Mouse (Mus musculus) 3134 (cell line): Measurements from ENCODE around the gene Gm20683.
"Not testable (repeated sequence)": the region's sequence is repeated elsewhere in the genome, so short reads cannot be mapped to it uniquely, and the experiment has no call there.

ENCODE experiments used
- DNase-seq: peaks from one replicate; pipeline ENCODE4 v3.0.0-alpha.2; 2011; ENCODE audit warnings: low spot score; ENCODE audit not compliant: insufficient read length; ENCODE audit errors: extremely low read depth

Gene Gm20683

DNA sequence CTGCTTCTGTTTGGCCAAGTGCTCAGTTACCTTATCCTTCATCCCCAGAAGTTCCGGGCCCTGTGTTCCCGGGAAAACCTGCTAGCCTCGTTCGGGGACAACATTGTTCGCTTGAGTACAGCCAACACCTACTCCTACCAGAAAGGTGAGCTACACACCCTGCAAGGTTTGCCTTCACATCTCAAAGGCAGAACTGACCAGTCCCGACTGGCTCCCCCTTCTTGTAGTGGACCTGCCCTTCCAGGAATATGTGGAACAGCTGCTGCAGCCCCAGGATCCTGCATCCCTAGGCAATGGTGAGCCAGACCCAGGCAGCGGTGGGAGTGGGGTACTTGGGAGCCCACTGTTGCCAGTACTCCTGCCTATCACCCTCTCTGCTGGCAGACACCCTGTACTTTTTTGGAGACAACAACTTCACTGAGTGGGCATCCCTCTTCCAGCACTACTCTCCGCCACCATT lies 12.0 kb downstream of the Gm20683 start:
- no peak for DNase-seq

DNA sequence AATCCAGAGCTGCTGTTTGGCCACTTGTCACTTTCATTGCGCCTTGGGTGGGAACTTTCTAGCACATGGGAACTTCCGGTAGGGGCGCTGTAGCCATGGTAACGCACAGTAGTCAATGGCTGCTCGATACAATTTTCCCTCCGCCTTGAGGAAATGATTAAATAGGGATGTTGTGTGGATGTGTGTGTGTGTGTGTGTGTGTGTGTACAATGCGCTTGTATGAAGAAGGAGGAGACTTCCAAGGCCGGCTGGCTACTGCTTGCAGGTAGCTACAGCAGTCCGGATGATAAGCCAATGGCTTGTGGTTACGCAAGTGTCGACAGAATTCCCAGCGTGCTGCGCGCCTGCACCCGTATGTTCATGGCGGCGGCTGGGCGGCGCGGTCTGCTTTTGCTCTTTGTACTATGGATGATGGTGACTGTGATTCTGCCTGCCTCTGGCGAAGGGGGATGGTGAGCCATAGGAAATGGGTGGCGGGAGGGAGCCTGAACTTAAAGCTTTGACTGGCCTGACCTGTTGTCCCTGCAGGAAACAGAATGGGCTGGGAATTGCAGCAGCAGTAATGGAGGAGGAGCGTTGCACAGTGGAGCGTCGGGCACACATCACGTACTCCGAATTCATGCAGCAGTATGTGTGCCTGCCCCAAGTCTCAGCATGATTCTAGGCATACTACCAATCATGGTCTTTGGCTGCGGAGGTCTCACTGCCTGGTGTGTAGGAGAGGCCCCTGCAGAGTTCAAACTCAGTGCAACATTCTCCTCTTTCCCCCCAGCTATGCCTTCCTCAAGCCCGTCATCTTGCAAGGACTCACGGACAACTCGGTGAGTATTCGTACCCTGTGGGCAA lies 12.6 kb downstream of the Gm20683 start, which contains the start of gene Jmjd8:
Gene Jmjd8 (plus strand): TSS at position 156 of the 846 bp plus-strand sequence.
- DNase-seq, result peak; percentile 61

DNA sequence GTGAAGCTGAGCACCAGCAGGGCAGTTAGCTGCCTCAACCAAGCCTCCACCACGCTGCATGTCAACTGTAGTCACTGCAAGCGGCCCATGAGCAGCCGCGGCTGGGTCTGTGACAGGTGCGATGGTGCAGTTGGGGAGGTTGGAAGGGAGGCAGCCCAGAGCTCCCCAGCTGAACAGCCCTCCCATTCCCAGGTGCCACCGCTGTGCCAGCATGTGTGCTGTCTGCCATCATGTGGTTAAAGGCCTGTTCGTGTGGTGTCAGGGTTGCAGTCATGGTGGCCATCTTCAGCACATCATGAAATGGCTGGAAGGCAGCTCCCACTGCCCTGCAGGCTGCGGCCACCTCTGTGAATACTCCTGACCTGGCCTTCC lies 13.4 kb downstream of the Gm20683 start:
- no peak for DNase-seq

DNA sequence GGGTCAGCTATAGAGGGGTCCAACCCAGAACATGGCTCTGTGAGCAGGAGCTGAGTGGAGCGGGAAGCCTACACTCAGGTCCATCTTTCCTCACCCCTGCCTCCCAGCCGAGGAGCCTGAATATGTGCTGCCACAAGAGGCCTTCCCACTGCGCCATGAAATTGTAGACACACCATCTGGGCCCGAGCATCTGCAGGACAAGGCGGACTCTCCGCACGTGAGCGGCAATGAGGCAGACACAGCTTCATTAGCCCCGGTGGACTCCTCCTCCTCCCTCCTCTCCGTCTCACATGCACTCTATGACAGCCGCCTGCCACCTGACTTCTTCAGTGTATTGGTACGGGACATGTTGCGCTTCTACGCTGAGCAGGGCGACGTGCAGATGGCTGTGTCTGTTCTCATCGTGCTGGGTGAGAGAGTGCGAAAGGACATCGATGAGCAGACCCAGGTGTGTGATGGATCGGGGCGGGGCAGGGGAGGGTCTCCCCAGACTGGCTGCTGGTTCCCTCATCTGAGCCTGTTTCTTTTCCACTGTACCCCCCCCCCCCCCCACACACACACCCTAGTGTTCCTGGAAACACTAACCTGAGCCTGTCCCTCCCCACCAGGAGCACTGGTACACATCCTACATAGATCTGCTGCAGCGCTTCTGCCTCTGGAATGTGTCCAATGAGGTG lies 13.9 kb downstream of the Gm20683 start:
- no peak for DNase-seq

DNA sequence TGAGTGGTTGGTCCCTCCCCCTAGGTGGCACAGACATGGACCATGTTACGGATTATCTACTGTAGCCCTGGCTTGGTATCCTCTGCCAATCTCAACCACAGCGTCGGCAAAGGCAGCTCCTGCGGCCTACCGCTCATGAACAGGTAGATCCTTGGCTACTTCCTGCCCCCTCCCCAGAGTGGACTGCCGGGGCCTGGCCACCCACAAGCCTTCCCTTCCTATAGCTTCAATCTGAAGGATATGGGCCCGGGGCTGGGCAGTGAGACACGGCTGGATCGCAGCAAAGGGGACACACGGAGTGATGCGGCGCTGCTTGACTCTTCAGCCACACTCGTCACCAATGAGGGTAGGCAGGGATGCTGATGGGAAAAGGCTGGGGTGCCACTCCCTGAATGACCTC lies 14.6 kb downstream of the Gm20683 start:
- DNase-seq, result no peak

DNA sequence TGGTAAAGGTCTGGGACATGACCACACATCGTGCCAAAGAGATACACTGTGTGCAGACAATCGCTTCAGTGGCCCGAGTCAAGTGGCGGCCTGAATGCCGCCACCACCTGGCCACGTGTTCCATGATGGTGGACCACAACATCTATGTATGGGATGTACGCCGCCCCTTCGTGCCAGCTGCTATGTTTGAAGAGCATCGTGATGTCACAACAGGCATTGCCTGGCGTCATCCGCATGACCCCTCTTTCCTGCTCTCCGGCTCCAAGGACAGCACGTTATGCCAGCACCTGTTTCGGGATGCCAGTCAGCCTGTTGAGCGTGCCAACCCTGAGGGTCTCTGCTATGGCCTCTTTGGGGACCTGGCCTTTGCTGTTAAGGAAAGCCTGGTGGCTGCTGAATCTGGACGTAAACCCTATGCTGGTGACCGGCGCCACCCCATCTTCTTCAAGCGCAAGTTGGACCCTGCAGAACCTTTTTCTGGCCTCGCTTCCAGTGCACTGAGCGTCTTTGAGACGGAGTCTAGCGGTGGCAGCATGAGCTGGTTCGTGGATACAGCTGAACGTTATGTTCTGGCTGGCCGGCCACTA lies 15.5 kb downstream of the Gm20683 start:
- DNase-seq, result no peak

DNA sequence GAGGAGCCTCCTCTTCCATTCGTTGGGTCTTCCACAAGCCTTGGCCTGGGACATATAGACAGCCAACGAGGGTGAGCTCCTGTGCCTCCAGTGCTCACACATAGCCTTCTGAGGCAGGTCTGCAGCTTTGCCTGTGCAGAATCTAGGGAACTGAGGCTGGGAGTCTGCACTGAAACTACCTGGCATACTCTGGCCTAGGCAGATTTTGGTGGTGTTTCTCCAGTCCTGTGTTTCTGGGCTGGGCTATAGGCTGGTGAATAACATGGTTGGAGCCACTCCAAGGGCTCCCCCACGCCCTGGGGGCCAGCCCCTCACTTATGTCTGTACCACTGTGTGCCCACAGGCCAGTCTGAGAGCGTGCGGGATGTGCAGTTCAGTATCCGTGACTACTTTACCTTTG lies 16.3 kb downstream of the Gm20683 start:
- DNase-seq, result no peak

DNA sequence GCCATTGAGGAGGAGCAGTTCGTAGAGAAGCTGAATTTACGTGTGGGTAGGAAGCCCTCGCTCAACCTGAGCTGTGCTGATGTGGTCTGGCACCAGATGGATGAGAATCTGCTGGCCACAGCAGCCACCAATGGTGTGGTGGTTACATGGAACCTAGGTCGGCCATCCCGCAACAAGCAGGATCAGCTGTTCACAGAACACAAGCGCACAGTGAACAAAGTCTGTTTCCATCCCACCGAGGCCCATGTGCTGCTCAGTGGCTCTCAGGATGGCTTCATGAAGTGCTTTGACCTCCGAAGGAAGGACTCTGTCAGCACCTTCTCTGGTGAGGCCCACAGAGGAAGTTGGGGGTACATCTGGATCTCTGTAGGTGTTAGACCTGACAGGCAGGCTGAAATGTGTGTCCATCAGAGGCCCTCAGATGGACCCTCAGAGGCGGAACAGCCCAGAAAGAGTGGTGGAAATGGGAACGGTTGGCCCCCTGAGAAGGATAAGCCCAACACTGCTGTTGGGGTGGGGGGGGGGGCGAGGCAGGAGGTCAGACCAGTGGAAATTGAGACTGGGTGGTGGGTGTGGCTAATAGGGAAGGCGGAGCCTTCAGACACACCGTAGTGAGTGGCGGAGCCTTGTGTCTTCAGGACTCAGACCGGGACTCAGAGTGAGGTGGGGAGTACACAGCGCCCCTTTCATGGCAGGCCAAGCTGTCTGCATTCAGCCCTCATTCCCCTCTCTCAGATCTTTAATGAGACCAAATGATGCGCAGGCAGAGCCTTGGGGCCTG lies 17.0 kb downstream of the Gm20683 start:
- DNase-seq, result no peak

DNA sequence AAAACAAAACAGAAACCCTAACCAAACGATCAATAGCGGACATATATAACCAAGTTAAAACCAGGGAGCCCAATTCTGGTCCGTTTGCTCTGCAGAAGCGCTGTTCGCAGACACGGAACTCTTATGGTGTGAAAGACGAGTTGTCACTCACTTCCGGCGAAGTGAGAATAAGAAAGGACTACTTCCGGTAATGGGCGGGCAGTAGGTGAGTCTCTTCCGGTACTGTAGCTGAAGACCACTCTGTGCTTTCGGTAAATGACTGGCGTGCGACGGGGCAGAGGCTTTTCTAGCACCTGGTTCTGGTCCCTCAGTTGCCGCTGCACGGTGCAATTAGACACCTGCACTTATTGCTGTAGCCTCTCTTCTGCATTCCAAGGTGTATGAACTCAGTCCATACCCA lies 18.1 kb downstream of the Gm20683 start, which contains the start of gene Wdr24:
Gene Wdr24 (plus strand): TSS at position 176 of the 400 bp plus-strand sequence.
- peak; percentile 62 for DNase-seq

DNA sequence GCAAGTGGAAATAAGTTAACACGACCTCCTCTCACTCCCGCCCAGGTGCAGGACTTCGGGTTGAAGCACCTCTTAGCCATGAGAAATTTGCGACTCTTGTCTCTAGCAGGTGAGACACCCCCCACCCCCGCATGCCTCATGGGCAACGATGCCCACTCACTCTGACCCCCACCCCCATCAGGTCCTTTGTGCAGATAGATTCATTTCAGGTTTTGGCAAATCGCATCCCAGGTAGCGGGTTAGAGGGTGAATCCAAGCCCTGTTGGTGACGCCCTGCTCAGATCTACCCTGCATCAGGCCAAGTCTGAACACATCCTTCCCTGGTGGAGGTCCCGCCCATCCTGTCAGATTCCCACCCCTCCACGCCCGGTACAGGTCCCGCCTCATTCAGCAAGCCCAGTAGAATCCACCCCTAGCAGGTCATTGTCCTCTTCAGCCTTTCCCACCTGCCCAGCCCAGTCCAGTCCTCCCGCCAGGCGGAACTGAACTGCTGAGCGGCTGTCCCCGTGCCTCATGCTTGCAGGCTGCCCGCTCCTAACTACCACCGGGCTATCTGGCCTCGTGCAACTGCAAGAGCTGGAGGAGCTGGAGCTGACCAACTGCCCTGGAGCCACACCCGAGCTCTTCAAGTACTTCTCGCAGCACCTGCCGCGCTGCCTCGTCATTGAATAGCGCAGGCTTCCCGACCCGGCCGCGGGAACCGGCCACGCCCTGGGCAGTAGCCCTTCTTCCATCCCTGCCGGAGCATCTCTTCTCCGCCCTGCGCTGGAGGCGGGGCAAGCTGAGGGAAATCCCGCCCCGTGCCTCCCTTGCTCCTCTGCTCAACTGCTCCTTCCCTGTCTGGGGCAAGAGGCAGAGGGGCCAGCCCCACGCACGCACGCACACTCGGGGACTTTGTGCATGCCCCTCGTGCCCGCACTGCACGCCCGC lies 22.4 kb downstream of the Gm20683 start:
- DNase-seq, result peak; percentile 89

DNA sequence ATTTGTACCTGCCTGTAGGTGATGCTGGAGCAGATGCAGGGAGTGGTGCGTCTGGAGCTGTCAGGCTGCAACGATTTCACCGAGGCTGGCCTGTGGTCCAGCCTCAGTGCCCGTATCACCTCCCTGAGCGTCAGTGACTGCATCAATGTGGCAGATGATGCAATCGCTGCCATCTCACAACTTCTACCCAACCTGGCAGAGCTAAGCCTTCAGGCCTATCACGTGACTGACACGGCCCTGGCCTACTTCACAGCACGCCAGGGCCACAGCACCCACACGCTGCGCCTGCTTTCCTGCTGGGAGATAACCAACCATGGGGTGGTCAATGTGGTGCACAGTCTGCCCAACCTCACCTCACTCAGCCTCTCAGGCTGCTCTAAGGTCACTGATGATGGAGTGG lies 23.9 kb downstream of the Gm20683 start:
- DNase-seq, result no peak

DNA sequence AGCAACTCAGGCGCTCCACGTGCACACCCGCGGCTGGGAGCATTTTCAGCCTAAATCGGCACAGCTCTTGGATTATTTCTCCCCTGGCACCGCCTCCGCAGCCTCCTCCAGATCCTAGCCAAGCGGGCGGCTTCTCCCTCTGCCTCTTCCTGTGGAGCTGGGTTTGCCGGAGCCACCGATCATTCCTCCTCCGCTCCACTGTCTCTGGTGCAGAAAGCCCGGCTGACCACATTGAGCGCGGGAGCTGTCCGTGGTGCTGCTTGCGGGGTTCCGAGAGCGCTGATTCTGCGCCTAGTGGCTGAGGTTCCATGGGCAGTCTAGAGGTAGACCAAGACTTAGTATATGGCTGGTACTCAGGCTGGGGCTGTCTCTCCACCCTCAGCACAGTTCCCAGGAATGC lies 28.1 kb downstream of the Gm20683 start:
- no peak for DNase-seq

DNA sequence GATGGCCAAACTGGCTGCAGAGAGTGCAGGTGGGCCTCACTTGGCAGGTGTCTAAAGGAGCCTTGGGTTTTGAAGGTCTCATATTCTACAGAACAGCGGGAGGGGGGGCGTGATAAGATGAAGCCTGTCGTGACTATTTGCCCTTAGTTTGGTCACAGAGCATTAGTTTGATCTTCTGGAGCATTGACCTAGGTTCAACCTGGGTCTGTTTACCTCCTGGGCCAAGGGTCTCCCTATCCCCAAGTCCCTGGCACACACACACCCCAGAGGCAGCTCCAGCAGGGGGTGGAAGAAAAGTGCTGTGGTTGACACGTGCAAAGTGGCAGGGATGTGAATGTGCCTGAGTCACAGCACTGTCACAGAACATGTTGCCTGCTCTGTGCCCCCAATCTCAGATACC lies 30.7 kb downstream of the Gm20683 start:
- no peak for DNase-seq

DNA sequence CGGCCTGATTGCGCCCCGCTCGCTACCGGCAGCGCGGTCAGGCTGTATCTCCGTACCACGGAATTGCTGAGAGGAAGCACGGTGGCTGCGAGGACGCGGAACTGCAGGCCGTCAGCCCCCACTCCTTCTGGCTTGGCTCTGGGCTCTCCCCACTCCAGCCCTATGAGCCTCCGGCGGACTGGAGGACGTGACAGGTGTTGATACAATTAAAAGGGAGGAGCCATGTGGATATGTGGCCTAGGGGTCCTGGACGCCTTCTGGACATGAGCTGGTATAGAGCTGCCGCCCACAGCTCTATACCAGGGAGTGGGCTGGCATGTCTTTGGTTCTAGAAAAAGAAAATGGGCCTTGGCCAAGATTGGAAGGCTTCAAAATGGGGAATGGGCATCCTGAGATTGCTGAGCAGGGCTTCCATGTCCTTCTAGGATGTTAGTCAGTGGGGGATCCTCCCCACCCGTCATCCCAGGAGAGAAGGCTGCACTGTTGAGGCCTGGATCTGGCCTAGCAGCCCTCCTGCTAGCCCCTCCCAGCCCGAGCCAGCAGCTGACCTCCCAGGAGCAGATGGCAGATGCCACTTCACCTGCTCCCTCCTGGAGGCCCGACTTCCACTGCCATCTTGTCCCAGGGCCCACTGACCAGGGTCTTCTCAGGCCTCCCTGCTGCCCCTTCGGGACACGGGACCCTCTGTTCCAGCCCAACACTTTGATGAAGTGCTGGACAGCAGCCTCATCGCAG lies 31.8 kb downstream of the Gm20683 start:
- DNase-seq, result no peak

DNA sequence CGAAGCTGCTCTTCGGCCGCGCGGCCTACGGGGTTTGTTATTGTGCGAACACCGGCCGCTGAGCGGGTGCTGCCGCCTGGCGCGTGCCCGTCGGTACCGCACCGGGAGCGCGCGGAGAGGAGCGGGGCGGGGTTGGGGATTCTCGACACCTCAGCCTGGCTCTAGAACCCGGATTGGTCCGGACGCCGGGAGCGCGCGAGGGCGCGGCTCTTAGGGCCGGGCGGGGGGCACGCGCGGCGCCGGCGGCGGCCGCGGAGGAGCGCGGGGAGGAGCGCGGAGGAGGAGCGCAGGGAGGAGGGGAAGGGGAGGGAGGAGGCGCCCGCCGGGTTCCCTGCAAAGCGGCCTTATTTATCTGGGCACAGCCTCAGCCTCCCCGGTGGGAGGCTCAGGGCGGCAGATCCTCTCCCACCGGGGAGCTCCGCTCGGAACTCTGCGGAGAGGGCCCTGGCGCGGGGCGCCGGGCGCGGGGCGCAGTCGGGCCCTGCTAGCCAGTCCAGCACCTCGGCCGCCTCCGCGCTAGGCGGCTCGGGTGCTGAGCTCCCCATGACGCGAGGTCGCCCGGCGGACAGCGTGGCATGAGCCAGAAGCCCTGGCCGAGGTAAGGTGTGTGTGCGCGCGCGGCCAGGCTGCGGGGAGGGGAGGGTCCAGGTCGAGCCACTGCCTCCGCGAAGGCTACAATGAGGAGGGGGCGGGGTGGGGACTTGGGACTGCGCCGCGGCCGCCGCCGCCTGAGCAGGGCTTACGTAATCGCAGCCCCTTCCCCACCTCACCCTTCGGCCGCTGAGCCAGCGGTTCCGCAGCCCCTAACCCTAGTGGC lies 32.6 kb downstream of the Gm20683 start, which contains the start of gene Fbxl16:
Gene Fbxl16 (plus strand): TSS at position 297 of the 817 bp plus-strand sequence.
- no peak for DNase-seq

DNA sequence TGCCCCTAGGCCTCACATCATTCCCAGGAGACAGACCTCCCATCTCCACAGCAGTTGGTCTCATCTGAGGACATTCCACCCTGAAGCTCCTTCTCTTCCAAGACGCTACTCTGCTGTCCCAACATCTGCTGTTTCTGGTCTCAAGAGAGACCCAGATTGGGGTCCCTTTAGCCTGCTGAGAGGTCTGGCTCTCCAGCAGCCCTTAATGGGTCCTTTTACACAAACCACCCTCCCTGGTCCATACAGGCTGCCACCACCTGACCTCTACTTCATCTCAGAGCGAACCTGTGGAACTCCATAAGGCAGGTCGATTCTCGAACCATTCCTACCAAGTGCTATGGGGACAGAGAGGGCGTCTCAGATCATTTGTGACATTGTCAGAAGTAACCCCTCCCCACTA lies 33.5 kb downstream of the Gm20683 start:
- no peak for DNase-seq

DNA sequence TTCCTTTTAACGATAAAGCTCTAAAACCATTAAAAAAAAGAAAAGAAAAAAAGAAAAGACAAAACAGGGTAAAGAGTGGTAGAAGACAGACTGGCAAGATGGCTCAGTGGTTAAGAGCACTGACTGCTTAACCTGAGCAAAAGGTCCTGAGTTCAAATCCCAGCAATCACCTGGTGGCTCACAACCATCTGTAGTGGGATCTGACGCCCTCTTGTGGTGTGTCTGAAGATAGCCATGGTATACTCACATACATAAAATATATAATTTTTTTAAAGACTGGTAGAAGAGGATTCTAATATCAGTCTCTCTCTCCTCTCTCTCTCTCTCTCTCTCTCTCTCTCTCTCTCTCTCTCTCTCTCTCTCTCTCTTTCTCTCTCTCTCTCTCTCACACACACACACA lies 34.1 kb downstream of the Gm20683 start:
- not testable (repeated sequence) for DNase-seq

DNA sequence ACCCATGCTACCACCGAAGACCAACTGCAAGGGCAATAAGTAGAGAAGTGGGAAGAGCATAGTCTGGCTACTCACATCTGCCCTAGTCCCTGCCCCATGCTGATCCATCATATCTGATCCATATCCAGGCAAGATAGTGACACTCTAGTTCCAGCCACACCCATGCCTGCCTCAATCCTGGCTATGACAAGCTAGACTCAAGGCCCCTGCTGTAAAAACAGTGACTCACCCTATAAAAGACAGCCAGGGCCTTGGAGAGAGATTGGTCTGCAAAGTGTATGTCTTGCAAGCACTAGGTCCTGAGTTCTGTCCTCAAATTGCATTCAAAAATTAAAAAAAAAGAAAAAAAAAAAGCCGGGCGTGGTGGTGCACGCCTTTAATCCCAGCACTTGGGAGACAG lies 35.1 kb downstream of the Gm20683 start:
- DNase-seq, result peak; percentile 56
